Mouse (Mus musculus) C2C12 (cell line): Measurements from ENCODE around the gene Ppfia3. TPM values are rescaled to one million over a fixed set of nuclear protein-coding genes. Genes with fewer than 3 reads are reported as not detected.

Experiments used
- H3K27me3 ChIP-seq: one replicate; pipeline ENCODE4 v1.6.1; 2011; ENCODE audit not compliant: control insufficient read depth, insufficient read depth, insufficient read length
- H3K36me3 ChIP-seq: one replicate; pipeline ENCODE4 v1.6.1; 2011; ENCODE audit not compliant: control insufficient read depth, insufficient read depth
- H3K4me3 ChIP-seq: one replicate; pipeline ENCODE4 v1.5.1; 2011; ENCODE audit warnings: mild to moderate bottlenecking, control low read depth; ENCODE audit not compliant: poor library complexity, insufficient read depth, severe bottlenecking
- H3K79me2 ChIP-seq: one replicate; pipeline ENCODE4 v1.6.1; 2011; ENCODE audit not compliant: control insufficient read depth, insufficient read depth
- H3K79me3 ChIP-seq: one replicate; pipeline ENCODE4 v1.6.1; 2011; ENCODE audit warnings: low read depth, control low read depth
- H3ac ChIP-seq: one replicate; pipeline ENCODE3; 2011; ENCODE audit warnings: low read depth; ENCODE audit not compliant: control insufficient read depth, insufficient read length
- CEBPB ChIP-seq: IDR thresholded peaks from one replicate; pipeline ENCODE4 v1.6.1; 2011; ENCODE audit warnings: low read depth, mild to moderate bottlenecking, control low read depth, moderate library complexity
- CTCF ChIP-seq: IDR thresholded peaks from one replicate; pipeline ENCODE4 v1.5.1; 2011; ENCODE audit not compliant: control insufficient read depth, insufficient read depth, insufficient read length
- FOSL1 ChIP-seq: IDR thresholded peaks from one replicate; pipeline ENCODE4 v1.8.0; 2011; ENCODE audit warnings: mild to moderate bottlenecking, low read length; ENCODE audit not compliant: poor library complexity, insufficient read depth, severe bottlenecking
- MAX ChIP-seq: IDR thresholded peaks from one replicate; pipeline ENCODE4 v1.6.1; 2011; ENCODE audit warnings: mild to moderate bottlenecking, control low read depth
- MYOD1 ChIP-seq: IDR thresholded peaks from one replicate; pipeline ENCODE4 v1.6.1; 2011; ENCODE audit warnings: low read depth; ENCODE audit not compliant: control insufficient read depth, insufficient read length
- MYOG ChIP-seq: IDR thresholded peaks from one replicate; pipeline ENCODE4 v1.6.1; 2011; ENCODE audit not compliant: control insufficient read depth, insufficient read length; ENCODE audit errors: extremely low read depth
- USF1 ChIP-seq: IDR thresholded peaks from one replicate; pipeline ENCODE4 v1.6.1; 2011; ENCODE audit warnings: low read depth, mild to moderate bottlenecking, control low read depth, moderate library complexity
- polyA plus RNA-seq: library from polyadenylated mRNA; unstranded; fragments of >200 nt; fragmentation: generic; extraction: Trizol; gene quantifications from one replicate; pipeline ENCODE4 v1.2.1, GENCODE M21; 2012; ENCODE audit warnings: missing spikeins

Ppfia3 gene
- polyA plus RNA-seq, 1 experiment = 4.8 TPM

DNA sequence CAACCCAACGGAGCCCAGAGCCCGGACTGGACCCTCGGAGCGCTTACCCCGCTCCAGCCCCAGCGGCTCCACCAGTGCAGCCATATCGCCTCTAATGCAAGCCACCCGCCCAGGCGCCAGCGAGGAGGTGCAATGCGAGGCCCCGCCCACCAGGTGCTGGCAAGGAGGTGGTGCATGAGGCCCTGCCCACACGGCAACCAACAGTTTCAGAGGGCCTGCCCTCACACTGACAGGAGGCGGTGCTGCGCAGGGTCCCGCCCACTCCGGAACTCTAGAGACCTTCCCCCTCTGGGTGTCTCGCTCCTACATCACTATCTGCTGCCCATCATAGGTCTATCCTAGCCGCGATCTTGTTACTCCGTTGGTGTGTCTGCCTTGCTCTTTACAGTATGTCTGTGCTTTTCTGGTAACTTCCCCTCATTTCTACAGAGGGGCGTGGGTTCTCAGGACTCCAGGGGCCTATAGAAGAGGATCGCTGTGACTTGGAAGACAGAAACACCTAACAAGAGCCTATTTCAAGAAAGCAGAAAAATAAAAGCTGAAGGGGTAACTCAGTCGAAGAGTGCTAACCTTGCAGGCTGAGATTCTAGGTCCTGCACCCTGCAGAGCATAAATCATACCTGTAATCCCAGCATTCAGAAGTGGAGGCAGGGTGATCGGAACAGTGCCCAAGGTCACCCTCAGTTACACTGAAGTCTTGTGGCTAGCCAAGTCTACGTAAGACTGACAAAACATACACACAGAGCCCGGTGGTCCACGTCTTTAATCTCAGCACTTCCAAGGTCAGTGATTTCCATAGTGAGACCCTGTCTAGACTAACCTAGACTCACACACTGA lies 3.9 kb upstream of the Ppfia3 start, which contains the start of gene Lin7b:
TSS of gene Lin7b (minus strand) at position 109 of the 837 bp plus-strand sequence.
- Histone ChIP-seq H3K4me3 (no peak within 1 kb of the TSS), H3K27me3 (no peaks in the 10 kb centered on the region), H3K79me2 (no peaks in the 10 kb centered on the region), H3K79me3 (no peaks in the 10 kb centered on the region), H3K36me3 (peaks cover 25% of the 10 kb centered on the region), H3ac (no peak within 1 kb of the TSS)
- TF ChIP-seq MYOD1 (no peak), MAX (no peak), USF1 (no peak), FOSL1 (no peak), CTCF (no peak), MYOG (no peak), CEBPB (no peak)

DNA sequence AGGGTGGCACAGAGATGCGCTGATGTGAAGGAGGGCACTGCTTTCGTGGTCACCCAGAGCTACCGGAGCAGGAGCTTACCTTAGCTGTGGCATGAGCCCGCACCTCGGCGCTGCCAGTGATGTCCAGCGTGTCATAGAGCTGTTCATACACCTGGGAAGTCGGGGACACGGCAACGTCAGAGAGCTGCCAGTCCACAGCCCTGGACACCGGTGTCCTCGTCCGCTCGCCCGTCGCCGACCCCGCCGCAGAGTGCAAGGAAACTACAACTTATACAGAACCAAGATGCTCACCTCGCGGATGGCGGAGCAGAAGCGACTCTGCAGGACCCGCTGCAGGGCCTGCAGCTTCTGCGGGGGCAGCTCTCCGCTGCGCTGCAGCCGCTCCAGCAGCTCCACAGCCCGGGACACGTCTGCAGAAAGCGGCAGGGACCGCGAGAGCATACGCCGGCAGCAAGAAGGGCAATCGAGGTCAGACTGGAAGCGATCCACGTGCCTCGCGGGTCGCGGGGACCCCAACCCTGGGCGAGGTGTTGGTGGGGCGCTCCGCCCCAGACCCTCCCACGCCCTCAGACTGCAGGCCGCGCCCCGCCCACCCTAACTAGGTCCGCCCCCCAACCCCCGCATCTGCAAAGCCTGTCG lies 3.1 kb upstream of the Ppfia3 start:
- Histone ChIP-seq H3K4me3 (no peak overlapping the region), H3K79me2 (no peaks in the 10 kb centered on the region), H3K27me3 (no peaks in the 10 kb centered on the region), H3K79me3 (no peaks in the 10 kb centered on the region), H3ac (no peak overlapping the region), H3K36me3 (peaks cover 24% of the 10 kb centered on the region)
- TF ChIP-seq MAX (no peak), MYOG (no peak), FOSL1 (no peak), USF1 (no peak), MYOD1 (no peak), CEBPB (no peak), CTCF (no peak)

DNA sequence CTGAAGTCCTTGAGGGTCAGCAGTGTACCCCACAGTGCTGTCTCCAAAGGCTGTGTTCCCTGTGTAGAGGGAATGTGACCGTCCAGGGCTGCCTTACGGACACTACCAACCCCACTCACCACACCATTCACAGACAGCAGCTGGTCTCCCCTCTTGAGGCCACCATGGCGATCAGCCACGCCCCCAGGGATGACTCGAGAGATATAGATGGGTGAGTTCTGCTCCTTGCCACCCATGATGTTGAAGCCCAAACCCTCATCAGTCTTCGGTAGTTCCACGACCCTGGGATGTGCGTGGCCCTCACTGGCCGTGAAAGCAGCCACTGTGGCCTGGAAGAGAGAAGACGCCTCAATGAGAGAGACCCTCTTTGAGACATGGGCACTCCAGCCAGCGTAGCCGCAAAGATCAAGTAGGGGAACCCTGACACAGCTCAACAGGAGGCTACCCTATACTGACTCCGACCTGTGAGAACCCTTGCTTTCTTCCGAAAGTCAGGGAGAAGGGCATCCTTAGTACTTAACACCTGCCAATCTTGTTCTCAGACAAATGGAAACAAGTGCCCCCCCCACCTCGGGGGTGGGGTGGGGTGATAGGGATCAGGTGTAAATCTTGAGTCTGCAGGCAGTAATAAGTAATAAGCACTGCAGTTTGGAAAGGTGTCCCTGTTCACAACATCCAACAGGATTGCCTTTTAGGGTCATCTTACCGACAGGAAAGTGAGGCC lies 2.4 kb upstream of the Ppfia3 start:
- Histone ChIP-seq H3ac (no peak overlapping the region), H3K27me3 (no peaks in the 10 kb centered on the region), H3K4me3 (no peak overlapping the region), H3K79me2 (no peaks in the 10 kb centered on the region), H3K79me3 (no peaks in the 10 kb centered on the region), H3K36me3 (peaks cover 19% of the 10 kb centered on the region)
- no peak for TF ChIP-seq CEBPB
- no peak for TF ChIP-seq CTCF
- TF ChIP-seq MYOD1 = no peak
- no peak for TF ChIP-seq MYOG
- no peak for TF ChIP-seq USF1
- no peak for TF ChIP-seq FOSL1
- TF ChIP-seq MAX = no peak

DNA sequence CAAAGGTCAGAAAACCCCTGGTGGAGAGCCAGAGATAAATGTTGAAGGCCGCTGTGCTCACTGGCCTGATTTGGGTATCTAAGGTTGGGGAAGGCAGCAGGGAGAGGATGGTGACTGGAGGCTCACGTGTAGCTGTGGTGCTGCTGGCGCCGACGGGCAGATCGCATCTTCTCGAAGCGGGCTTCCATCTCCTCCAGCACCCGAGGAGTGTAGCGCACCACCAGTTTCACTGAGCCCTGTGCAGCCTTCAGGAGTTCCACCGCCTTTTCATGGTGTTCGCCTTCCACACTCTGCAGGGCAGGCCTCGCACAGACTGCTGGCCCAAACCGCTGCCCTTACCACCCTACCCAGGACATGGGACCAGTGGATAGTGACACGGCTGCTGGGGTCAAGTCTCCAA lies 1.4 kb upstream of the Ppfia3 start:
- Histone ChIP-seq H3K4me3 (no peak overlapping the region), H3K27me3 (no peaks in the 10 kb centered on the region), H3K79me2 (no peaks in the 10 kb centered on the region), H3ac (no peak overlapping the region), H3K36me3 (peaks cover 12% of the 10 kb centered on the region), H3K79me3 (no peaks in the 10 kb centered on the region)
- TF ChIP-seq FOSL1 (no peak), CTCF (no peak), MYOD1 (no peak), USF1 (no peak), MAX (no peak), MYOG (no peak), CEBPB (no peak)

DNA sequence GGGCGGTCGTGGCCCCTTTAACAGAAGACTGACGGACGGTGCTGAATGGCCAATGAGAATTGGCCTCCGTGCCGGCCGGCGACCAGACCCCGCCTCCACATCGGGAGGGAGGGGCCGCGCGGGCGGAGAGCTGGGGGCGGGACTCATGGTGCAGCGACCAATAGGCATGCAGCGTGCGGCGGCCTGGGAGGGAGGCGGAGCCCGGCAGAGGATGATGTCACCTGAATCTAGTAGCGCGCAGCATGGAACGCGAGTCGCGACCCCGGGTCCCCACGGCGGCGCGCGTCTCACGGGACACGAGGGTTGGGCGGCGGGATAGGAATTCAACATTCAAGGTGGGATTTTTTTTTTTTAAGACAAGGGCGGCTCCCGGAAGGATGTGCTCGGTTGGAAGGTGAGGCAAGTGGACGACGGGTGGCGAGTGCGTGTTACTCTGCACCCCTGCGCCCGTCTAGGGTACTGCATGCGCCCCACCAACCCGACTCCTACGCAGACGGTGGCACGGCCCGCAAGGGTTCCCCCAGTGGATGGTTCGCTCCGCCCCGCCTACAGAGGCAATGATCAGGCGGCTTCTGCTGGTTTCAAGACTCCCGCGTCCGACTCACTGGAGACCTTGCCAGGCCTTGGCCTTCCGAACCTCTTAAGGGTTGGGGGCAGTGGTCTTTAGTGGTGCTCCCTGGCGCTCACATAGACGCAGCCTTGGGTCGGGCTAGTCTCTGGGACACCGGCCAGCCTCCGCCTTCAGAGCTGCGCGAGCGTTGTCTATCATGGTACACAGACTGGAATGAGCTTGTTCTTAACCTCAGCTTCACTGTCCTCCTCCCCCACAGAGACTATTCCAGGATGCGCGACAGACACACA lies 431 bp upstream of the Ppfia3 start:
- Histone ChIP-seq H3K4me3 (peak overlapping the region; percentile 36), H3K27me3 (no peaks in the 10 kb centered on the region), H3K36me3 (peaks cover 4% of the 10 kb centered on the region), H3K79me3 (no peaks in the 10 kb centered on the region), H3ac (peak overlapping the region; percentile 55), H3K79me2 (no peaks in the 10 kb centered on the region)
- TF ChIP-seq MAX = peak; percentile 28
- TF ChIP-seq FOSL1 = no peak
- TF ChIP-seq USF1 = no peak
- no peak for TF ChIP-seq CEBPB
- TF ChIP-seq MYOD1 = no peak
- no peak for TF ChIP-seq MYOG
- TF ChIP-seq CTCF = peak; percentile 85
